Mouse (Mus musculus) R1 (cell line): ENCODE data around the gene Ano4.

Experiments
- DNase-seq: peaks from one replicate; pipeline ENCODE4 v3.0.0-alpha.2; 2018; ENCODE audit warnings: low read depth, low spot score

Gene Ano4

GRCm38 (mm10) chr10:88950297-88950653 is 394.3 kb downstream of the Ano4 start:
- no peak for DNase-seq

- DNase-seq: peak; percentile 32
Measured at GRCm38 (mm10) chr10:88949649-88950296, 394.8 kb downstream of the Ano4 start.
